Mouse (Mus musculus): ENCODE results near the gene Lrrc15.

Gene Lrrc15

GRCm38 (mm10) chr16:30278406-30278805, 4.7 kb downstream of the Lrrc15 start:
- in situ Hi-C loops (cut with MboI): no loop called here

DNA sequence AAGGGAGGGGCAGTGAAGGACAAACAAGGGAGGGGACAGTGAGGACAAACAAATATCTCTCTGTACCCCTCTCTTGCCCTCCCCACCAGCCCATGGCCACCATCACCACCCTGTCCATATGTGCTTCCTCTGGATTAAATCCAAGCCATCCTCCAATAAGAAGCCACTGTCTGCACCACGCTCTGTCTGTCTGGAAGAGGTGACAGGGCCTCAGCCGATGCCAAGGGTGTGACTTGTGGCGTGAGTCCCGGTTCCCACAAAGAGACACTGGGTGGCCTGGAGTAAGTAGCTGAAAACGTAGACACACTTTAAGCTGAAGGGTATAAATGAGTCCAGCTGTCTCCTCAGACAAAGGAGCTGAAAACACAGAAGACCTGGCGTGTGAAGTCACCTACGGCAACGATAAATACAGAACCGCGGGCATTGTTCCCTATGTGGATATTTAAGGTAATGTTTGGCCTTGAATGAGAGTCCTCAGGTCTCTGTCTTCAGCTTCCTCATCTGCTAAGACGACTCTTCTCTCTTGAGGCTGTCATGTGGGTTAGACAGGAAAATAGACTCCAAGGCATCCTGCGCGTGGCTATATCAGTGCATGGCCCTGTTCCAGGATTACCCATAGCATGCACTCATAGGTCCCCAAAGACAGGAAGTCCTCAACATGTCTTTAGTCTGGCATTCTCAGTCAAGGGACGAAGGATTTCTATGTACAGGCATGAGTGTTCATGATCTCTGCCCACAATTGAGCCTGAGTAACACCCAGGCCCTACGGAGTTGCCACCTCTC, 7.3 kb downstream of the Lrrc15 start:
- in situ Hi-C loops (cut with MboI): no loop called here

DNA sequence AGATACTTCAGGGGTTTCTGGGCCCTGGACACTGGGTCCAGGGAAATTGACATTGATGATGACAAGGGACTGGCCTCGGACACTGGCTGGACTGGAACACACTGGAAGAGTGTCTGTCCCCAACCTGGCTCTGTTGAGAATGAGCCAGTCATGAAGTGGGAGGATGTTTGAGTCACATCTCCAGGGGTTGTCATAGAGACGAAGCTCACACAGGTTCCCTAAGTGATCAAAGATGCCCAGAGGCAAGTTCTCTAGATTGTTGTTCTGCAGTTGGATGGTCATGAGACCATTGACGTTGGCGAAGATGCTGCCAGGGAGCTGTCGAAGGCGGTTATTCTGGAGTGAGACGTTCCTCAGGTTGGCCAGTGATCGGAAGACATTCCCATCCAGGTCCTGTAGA, 10.0 kb downstream of the Lrrc15 start:
- in situ Hi-C loops (cut with MboI): no loop called here

DNA sequence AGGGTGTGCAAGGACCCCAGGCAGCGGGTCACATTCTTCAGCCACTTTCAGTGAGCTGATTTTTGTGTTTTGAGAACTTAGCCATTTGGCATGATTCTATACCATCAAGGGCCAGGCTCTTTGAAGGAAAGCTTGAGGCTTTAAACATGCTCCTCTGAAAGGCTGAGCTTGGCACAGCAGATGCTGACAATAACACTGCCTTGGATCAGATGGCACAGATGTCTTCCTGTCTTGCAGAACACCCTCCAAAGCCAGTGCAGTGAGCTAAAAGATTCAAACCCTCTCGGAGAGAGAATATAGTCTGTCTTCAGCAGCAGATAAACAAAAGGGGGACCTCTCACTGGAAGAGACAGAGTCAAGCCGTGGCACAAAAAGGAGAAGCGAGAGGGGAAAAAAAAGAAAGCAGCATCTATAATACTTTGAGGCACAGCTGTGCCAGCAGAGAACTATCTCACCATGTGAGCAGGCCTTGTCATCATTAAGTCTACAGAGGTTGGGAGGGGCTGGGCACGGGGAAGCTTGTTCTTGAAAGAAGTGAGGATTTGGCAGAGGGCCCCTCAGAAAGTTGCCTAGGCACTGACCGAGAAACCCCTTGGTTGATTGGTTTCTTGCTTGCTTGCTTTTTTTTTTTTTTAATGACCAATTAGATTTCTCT, 11.0 kb downstream of the Lrrc15 start:
- in situ Hi-C loops (cut with MboI): no loop called here

GRCm38 (mm10) chr16:30271223-30271761, 11.8 kb downstream of the Lrrc15 start:
- in situ Hi-C loops (cut with MboI): no loop called here

GRCm38 (mm10) chr16:30267359-30267758, 15.7 kb downstream of the Lrrc15 start, which contains the start of gene Cpn2:
Cpn2 (minus strand) TSS chr16:30267499.
- in situ Hi-C loops (cut with MboI): no loop called here

GRCm38 (mm10) chr16:30266561-30266960, 16.5 kb downstream of the Lrrc15 start:
- in situ Hi-C loops (cut with MboI): no loop called here

DNA sequence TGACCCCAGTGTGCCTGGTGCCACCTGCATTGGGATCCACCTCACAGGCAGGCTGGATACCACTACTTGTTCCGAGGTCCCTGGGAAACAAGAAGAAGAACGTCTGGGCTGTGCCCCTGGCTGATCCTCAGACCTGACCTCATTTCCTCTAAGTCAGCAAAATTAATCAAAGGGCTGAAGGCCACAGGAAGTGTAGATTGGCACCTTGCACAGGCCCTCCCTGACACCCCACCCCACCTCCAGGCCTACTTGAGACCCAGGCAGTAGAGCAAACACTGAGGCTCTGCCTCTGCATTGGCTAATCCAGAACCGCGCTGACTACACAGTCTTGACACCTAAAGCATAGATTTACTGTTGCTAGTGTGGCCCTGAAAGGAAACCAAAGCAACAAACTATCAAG, 17.4 kb downstream of the Lrrc15 start:
- in situ Hi-C loops (cut with MboI): no loop called here

GRCm38 (mm10) chr16:30263156-30263555, 19.9 kb downstream of the Lrrc15 start:
- in situ Hi-C loops (cut with MboI): no loop called here

DNA sequence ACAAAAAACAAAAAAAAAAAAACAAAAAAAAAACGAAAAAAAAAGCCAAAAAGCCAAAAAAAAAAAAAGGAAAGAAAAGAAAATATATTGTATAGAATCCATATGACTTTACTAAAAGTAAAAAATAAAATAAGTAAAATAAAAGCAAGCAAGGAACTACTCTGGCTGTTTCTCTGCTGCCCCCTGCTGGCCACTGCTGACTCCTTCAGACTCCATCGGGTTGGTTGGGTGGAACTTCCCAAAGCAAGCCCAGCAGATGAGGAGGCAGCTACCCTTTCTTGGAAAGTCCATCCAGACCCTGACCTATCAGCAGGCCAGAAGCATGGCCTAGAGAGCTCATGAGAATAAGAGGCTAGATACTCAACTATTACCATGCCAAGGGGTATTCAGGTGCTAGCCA, 20.4 kb downstream of the Lrrc15 start:
- in situ Hi-C loops (cut with MboI): no loop called here

- in situ Hi-C loops (cut with MboI): no loop called here
Measured at GRCm38 (mm10) chr16:30262157-30262556, 20.9 kb downstream of the Lrrc15 start.

DNA sequence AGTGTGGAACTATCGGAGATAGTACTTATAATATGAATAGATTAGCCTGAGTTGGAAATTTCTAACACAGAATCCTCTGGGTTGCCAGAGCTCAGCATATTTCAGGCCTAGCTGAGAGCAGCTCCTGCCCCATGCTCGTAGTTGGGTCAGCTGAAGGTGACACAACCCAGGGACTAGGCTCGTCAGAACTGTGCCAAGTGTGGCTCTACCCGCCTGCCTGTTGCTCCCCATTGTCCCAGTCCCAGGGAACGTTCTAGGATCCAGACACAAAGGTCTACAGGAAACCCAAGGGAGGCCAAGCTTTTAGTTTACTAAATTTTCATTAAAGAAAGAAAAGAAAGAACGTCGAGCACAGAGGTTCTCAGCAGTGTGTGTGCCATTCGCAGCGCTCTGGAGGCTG, 21.7 kb downstream of the Lrrc15 start:
- in situ Hi-C loops (cut with MboI): no loop called here

DNA sequence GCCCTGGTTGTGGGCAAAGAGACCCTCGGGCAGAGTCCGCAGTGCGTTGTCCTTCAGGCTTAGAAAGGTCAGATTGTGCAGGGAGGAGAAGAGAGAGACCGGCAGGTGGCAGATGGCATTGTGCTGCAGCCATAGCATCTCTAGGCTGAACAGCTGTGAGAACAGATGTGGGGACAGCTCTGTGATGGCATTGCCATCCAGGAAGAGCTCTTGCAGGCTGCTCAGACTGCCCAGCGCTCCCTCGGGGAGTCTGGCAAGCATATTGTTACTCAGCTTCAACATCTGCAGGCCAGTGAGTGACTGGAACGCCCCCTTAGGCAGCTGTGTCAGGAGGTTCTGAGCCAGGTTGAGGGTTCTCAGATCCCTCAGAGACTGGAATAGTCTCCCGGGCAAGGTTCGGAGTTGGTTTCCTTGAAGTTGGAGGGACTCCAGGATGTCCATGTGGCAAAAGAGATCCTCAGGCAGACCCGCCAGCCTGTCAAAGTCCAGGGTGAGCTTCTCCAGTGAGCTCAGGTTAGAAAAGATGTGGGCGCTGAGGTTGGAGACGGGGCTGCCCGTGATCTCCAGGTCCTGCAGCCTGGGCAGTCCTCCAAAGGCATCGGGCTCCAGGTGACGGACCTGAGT, 22.9 kb downstream of the Lrrc15 start:
- in situ Hi-C loops (cut with MboI): no loop called here

GRCm38 (mm10) chr16:30259444-30259843, 23.6 kb downstream of the Lrrc15 start:
- in situ Hi-C loops (cut with MboI): no loop called here

DNA sequence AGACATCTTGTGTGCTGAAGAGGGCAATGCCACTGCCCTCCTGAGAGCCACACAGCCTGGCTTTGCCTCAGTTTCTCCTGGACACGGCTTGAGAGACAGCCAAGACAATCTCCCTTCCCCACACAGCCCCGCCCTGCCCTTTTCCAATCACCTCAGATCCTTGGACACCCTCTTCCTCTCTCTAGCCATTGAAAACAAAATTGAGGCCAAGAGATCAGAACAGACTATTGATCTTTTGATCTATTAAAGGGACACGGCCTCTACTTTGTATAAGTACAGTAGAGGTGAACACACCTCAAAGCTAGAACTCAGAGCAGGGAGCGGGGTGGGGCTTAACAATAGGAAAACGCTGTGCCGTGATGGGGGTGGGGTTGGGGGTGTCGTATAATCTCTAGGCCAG, 24.6 kb downstream of the Lrrc15 start:
- in situ Hi-C loops (cut with MboI): no loop called here

- in situ Hi-C loops (cut with MboI): no loop called here
Measured at GRCm38 (mm10) chr16:30257718-30258117, 25.3 kb downstream of the Lrrc15 start.

GRCm38 (mm10) chr16:30255061-30255460, 28.0 kb downstream of the Lrrc15 start:
- in situ Hi-C loops (cut with MboI): no loop called here

DNA sequence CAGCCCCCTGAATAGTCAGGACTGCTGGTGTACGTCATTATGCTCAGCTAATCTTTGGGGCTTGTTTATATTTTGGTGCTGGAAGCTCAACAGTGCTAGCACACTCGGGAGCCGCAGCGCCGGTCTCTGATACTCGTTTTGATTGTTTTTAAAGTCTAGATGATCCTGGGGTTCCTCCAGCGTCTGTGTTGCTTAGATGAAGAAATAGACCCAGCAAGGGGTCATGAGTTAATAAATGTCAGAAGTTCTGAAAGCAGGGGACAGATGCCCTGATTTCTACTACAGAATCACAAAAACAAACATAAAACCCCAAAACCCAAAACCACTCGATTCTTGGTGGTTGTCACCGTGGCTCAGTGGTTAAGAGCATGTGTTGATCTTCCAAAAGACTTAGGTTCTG, 29.2 kb downstream of the Lrrc15 start:
- in situ Hi-C loops (cut with MboI): no loop called here

DNA sequence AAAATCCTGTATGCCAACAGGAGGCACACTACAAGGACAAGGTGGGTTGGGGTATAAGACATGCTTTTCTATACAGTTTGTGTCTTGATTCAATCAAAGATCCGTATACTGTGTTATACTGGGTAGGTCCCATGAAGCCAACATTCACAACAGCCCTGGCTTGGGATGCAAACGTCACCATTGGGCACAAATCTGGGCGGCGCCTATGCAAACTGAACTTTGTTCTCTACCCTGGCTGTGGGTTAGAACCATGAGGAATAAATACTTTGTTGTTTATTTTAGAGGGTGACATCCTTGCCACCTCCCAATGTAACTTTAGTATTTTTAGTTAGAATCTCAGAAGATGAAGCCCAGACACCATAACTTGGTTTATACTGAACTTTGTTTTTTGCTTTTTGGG, 29.7 kb downstream of the Lrrc15 start:
- in situ Hi-C loops (cut with MboI): no loop called here

DNA sequence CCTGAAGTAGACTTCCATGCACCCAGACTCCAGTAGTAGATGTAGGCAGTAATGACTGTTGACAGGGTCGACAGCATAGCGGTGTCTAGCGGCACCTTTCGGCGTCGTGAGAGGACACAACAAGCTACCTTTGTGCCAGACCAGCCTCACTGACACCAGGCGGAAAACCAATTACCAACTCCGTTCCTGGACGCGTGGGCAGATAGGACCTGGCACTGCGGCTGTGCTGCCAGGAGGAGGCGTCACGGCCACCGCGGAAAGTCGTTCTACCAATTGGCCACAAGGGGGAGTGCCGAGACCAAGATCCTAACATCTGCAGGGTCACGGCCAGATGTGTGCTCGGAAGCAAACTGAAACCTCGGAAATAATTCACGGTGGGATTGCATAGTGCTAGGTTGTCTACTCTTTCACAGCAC, 31.0 kb downstream of the Lrrc15 start:
- in situ Hi-C loops (cut with MboI): no loop called here

DNA sequence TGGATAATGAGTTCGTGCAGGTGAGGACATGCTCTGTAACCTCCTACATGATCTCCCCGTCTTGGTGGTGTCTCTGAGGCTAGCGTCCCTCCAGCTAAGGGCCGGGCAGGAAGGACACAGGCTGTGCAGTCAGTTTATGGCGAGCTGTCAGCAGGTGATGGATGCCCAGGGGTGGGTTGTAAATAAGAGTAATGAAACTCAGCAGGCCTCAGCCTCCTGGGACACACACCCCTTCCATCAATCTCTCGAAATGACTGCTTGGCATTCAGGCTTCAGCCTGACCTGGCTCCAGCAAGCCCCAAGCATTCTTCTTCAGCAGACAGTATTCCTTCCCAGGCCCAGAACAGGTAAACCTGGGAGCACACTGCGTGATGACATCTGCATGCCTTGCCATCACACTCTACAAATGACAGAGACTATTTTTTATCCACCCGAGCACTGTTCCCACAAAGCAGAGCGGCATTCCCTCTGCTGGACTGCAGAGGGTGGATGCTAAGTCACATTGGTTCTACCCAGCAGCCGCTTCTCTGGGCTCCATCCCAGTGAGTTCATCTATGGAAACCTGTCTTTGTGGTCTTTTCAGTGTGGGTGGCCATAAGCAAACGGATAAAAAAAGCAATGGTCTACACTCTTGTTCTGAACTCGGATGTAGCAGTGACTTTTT, 38.9 kb downstream of the Lrrc15 start:
- in situ Hi-C loops (cut with MboI): no loop called here

DNA sequence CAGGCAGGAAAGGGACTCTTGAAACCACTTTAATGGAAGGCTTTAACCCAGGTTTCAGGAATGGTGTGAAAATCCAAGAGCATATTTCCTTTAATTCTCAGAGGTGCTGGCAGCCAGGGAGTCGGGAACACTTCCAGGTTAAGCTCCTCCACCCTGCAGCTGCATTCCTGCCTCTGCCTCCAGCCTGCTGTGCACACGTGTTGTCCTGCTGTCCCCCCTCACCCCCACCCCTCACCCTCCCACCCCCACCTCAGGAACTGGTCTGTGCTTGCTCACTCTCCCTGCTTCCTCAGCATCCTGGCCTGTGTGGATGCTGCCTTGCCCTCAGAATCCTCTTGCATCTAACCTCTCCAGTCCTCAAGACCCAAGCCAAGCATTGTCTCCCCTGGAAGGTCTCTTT, 41.4 kb downstream of the Lrrc15 start:
- in situ Hi-C loops (cut with MboI): no loop called here
